Mouse (Mus musculus) midbrain, embryonic 14.5 days (tissue): ENCODE data around the gene Gpd2. TPM values are rescaled to one million over a fixed set of nuclear protein-coding genes. Genes with fewer than 3 reads are reported as not detected.
A peak's percentile ranks its signal among the peaks of the same experiment; 100 is the strongest.

Source experiments
- ATAC-seq: fragments of 200-750 bp; cut with Nextera tagmentation; 2 replicates; pipeline ENCODE4 v1.8.0; 2017; ENCODE audit warnings: moderate number of reproducible peaks, moderate library complexity; ENCODE audit not compliant: low FRiP score, low TSS enrichment
- DNase-seq: peaks from one replicate; pipeline ENCODE4 v3.0.0-alpha.2; 2015
- H3K27ac ChIP-seq: fragments of 300-500 bp; sonication (generic); replicated peaks from 2 replicates; pipeline ENCODE4 v1.5.1; 2014; ENCODE audit warnings: mild to moderate bottlenecking, low read depth, low read length, moderate library complexity
- H3K27me3 ChIP-seq: fragments of 300-500 bp; sonication (generic); 2 replicates; pipeline ENCODE4 v1.6.1; 2014; ENCODE audit warnings: low read length, control low read depth, mixed read lengths; ENCODE audit not compliant: control insufficient read depth, insufficient read depth
- H3K36me3 ChIP-seq: fragments of 300-500 bp; sonication (generic); 2 replicates; pipeline ENCODE4 v1.6.1; 2014; ENCODE audit warnings: low read length, control low read depth; ENCODE audit not compliant: control insufficient read depth, insufficient read depth
- H3K4me1 ChIP-seq: fragments of 300-500 bp; sonication (generic); 2 replicates; pipeline ENCODE4 v1.6.1; 2014; ENCODE audit warnings: mild to moderate bottlenecking, antibody characterized with exemption, low read length, control low read depth; ENCODE audit not compliant: control insufficient read depth, insufficient read depth
- H3K4me2 ChIP-seq: fragments of 300-500 bp; sonication (generic); 2 replicates; pipeline ENCODE4 v1.6.1; 2014; ENCODE audit warnings: mild to moderate bottlenecking, low read length, moderate library complexity
- H3K4me3 ChIP-seq: fragments of 300-500 bp; sonication (generic); replicated peaks from 2 replicates; pipeline ENCODE4 v1.5.1; 2014; ENCODE audit warnings: low read depth, low read length
- H3K9ac ChIP-seq: fragments of 300-500 bp; sonication (generic); replicated peaks from 2 replicates; pipeline ENCODE4 v1.6.1; 2014; ENCODE audit warnings: mild to moderate bottlenecking, low read length, moderate library complexity
- H3K9me3 ChIP-seq: fragments of 300-500 bp; sonication (generic); 2 replicates; pipeline ENCODE4 v1.6.1; 2016; ENCODE audit warnings: low read length, control low read depth, mixed read lengths; ENCODE audit not compliant: control insufficient read depth
- WGBS: fragments of 180-500 bp; shearing (Covaris S2); extraction: QIAGEN DNeasy Blood & Tissue Kit; methylation state at CpG from one replicate; pipeline ENCODE4 v1.1.7; 2014; 5-methylcytosine and 5-hydroxymethylcytosine counted together
- polyA plus RNA-seq: library from polyadenylated mRNA; unstranded; fragments of >200 nt; fragmentation: Nextera tagmentation; extraction: Ambion mirVana; gene quantifications from 2 replicates; pipeline ENCODE4 v1.2.1, GENCODE M21; 2014

The Gpd2 gene
- polyA plus RNA-seq: 12.1 and 13.7 TPM in 2 replicates

GRCm38 (mm10) chr2:57237475-57237919 lies at the start of gene Gpd2:
Gene Gpd2, plus strand, starts transcription at chr2:57237635.
- DNase-seq: no peak
- Histone ChIP-seq H3K4me3 (peak within 1 kb of the TSS; percentile 73), H3K9me3 (no peaks in the 10 kb centered on the region), H3K9ac (peak within 1 kb of the TSS; percentile 77), H3K27me3 (peaks cover 21% of the 10 kb centered on the region), H3K4me2 (peak within 1 kb of the TSS; percentile 96), H3K27ac (peak within 1 kb of the TSS; percentile 8; the same call in 1 of the 2 replicates), H3K4me1 (peaks cover 11% of the 10 kb centered on the region), H3K36me3 (no peaks in the 10 kb centered on the region)
- 4% methylated on average over 20 of the region's 20 CpGs for WGBS
- peak; percentile 57 for ATAC-seq

GRCm38 (mm10) chr2:57188237-57188636 lies 49.2 kb upstream of the Gpd2 start:
- ATAC-seq (no peak), DNase-seq (peak; percentile 12)
- no peak overlapping the region for H3K4me3 ChIP-seq
- H3K9ac ChIP-seq: no peak overlapping the region
- H3K27me3 ChIP-seq: no peaks in the 10 kb centered on the region
- no peaks in the 10 kb centered on the region for H3K9me3 ChIP-seq
- H3K4me1 ChIP-seq: no peaks in the 10 kb centered on the region
- H3K4me2 ChIP-seq: no peak overlapping the region
- no peaks in the 10 kb centered on the region for H3K36me3 ChIP-seq
- WGBS: 56% methylated on average over 9 of the region's 9 CpGs
- H3K27ac ChIP-seq: no peak overlapping the region

GRCm38 (mm10) chr2:57190884-57191283 lies 46.6 kb upstream of the Gpd2 start:
- no peaks in the 10 kb centered on the region for H3K36me3 ChIP-seq
- no peaks in the 10 kb centered on the region for H3K4me1 ChIP-seq
- no peak for DNase-seq
- H3K9ac ChIP-seq: no peak overlapping the region
- H3K9me3 ChIP-seq: no peaks in the 10 kb centered on the region
- H3K27ac ChIP-seq: no peak overlapping the region
- no peak for ATAC-seq
- no peak overlapping the region for H3K4me2 ChIP-seq
- H3K27me3 ChIP-seq: no peaks in the 10 kb centered on the region
- H3K4me3 ChIP-seq: no peak overlapping the region

- no peaks in the 10 kb centered on the region for H3K27me3 ChIP-seq
- 93% methylated on average over 3 of the region's 3 CpGs for WGBS
- H3K36me3 ChIP-seq: no peaks in the 10 kb centered on the region
- H3K9me3 ChIP-seq: no peaks in the 10 kb centered on the region
- no peak overlapping the region for H3K4me3 ChIP-seq
- H3K9ac ChIP-seq: no peak overlapping the region
- DNase-seq (no peak), ATAC-seq (no peak)
- H3K4me1 ChIP-seq: no peaks in the 10 kb centered on the region
- no peak overlapping the region for H3K27ac ChIP-seq
- H3K4me2 ChIP-seq: no peak overlapping the region
These were observed 38.4 kb upstream of the Gpd2 start for GRCm38 (mm10) chr2:57199046-57199445.

- no peaks in the 10 kb centered on the region for H3K36me3 ChIP-seq
- H3K4me1 ChIP-seq: no peaks in the 10 kb centered on the region
- H3K4me2 ChIP-seq: no peak overlapping the region
- 87% methylated on average over 9 of the region's 9 CpGs for WGBS
- no peak overlapping the region for H3K4me3 ChIP-seq
- H3K27ac ChIP-seq: no peak overlapping the region
- ATAC-seq (no peak), DNase-seq (no peak)
- no peaks in the 10 kb centered on the region for H3K9me3 ChIP-seq
- H3K27me3 ChIP-seq: no peaks in the 10 kb centered on the region
- no peak overlapping the region for H3K9ac ChIP-seq
These were observed 28.9 kb upstream of the Gpd2 start for GRCm38 (mm10) chr2:57208472-57209083.

GRCm38 (mm10) chr2:57211049-57212001 lies 26.1 kb upstream of the Gpd2 start:
- no peak overlapping the region for H3K27ac ChIP-seq
- H3K9ac ChIP-seq: no peak overlapping the region
- ATAC-seq (no peak), DNase-seq (no peak)
- no peaks in the 10 kb centered on the region for H3K9me3 ChIP-seq
- H3K4me3 ChIP-seq: no peak overlapping the region
- H3K27me3 ChIP-seq: no peaks in the 10 kb centered on the region
- no peak overlapping the region for H3K4me2 ChIP-seq
- H3K36me3 ChIP-seq: no peaks in the 10 kb centered on the region
- no peaks in the 10 kb centered on the region for H3K4me1 ChIP-seq
- 72% methylated on average over 9 of the region's 9 CpGs for WGBS

- WGBS: 93% methylated on average over 4 of the region's 4 CpGs
- no peak overlapping the region for H3K4me2 ChIP-seq
- no peak overlapping the region for H3K9ac ChIP-seq
- no peaks in the 10 kb centered on the region for H3K27me3 ChIP-seq
- H3K27ac ChIP-seq: no peak overlapping the region
- H3K4me3 ChIP-seq: no peak overlapping the region
- no peaks in the 10 kb centered on the region for H3K9me3 ChIP-seq
- ATAC-seq: no peak
- H3K36me3 ChIP-seq: no peaks in the 10 kb centered on the region
- no peak for DNase-seq
- H3K4me1 ChIP-seq: no peaks in the 10 kb centered on the region
These were observed 24.1 kb upstream of the Gpd2 start for GRCm38 (mm10) chr2:57213364-57213763.

- no peak overlapping the region for H3K4me2 ChIP-seq
- no peaks in the 10 kb centered on the region for H3K36me3 ChIP-seq
- H3K9ac ChIP-seq: no peak overlapping the region
- H3K9me3 ChIP-seq: no peaks in the 10 kb centered on the region
- H3K27ac ChIP-seq: no peak overlapping the region
- peaks cover 16% of the 10 kb centered on the region for H3K27me3 ChIP-seq
- H3K4me3 ChIP-seq: no peak overlapping the region
- DNase-seq: no peak
- ATAC-seq: no peak
- no peaks in the 10 kb centered on the region for H3K4me1 ChIP-seq
- 90% methylated on average over 3 of the region's 3 CpGs for WGBS
These were observed 14.0 kb upstream of the Gpd2 start for GRCm38 (mm10) chr2:57223288-57224026.
